Mouse (Mus musculus) ZHBTc4 (cell line): ENCODE measurements around the gene Cyp17a1.

Experiments used
- DNase-seq: peaks from one replicate; pipeline ENCODE4 v3.0.0-alpha.2; 2011; ENCODE audit warnings: low read depth, low spot score

Gene Cyp17a1

DNA sequence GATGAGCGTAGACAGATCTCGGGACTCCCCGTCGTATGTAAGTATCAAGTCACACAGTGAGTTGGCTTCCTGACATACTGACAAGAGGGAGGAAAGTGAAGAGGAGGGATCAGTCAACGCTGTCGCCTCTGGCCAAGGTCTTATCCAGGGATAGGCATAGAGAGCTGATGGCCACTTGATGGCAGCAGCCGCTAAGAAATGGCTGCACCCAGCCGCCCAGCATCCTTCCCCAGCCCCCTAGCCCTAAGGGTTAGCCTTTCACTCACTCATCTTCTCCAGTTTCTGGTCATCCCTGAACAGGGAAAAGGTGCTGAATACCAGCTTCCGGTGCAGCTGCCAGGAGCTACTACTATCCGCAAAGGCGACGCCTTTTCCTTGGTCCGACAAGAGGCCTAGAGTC is 2.3 kb downstream of the Cyp17a1 start:
- DNase-seq = peak; percentile 76

DNA sequence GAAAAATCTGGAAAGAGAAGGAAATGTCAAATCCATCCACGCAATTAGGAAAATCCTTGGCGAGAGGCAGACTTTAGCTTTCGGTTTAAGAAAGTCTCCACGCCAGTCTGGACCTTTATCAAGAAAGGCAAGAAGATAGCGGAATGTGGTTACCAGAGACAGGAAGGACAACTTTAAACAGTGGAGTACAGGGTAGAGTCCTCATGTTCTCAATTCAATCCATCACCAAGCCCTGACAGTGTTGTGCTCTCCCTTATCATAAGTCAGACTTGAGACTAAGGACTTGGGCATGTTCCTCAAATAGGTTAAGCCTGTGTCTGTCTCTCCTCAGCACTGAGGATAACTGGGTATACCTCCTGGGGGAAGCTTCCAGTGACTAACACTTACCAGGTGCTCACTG is 3.2 kb downstream of the Cyp17a1 start:
- DNase-seq = no peak

DNA sequence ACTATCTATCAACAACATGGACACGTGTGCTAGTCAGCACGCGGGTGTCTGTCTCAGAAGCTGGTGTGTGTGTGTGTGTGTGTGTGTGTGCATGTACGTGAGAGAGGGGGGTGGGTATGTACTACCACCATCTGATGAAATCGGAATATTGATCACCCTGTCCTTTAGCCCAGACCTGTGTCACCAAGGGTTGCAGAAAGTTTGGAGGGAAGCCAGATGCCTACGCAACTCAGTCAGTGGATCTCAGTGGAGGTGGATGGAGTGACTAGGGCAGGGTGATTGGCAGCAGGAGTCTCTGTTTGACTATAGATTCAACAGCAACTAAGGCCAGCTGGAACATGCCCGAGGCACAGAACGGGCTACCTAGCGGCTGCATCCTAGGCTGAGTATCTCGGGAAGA is 4.7 kb downstream of the Cyp17a1 start:
- no peak for DNase-seq

- no peak for DNase-seq
Observed at GRCm38 (mm10) chr19:46667300-46667699, 5.7 kb downstream of the Cyp17a1 start.

- no peak for DNase-seq
Observed at GRCm38 (mm10) chr19:46665474-46665873, 7.5 kb downstream of the Cyp17a1 start.

GRCm38 (mm10) chr19:46662784-46663183 is 10.2 kb downstream of the Cyp17a1 start:
- DNase-seq = no peak

DNA sequence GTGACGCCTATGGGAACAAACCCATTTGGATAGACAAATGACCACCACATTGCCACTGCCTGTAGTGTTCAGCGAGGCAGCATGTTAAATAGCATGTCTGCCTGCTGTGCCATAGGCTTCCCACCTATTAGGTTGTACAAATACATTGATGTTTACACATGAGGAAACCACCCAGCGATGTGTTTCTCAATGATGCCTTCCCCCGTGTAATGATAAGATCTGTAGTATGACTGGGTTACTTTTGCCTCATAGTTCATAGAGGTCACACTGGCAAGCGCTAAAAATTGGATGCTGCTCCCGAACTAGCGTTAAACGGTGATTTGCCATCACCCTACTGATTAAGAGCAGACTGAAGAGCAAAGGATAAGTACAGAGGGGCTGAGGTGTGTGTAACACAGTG is 10.8 kb downstream of the Cyp17a1 start:
- DNase-seq = no peak

DNA sequence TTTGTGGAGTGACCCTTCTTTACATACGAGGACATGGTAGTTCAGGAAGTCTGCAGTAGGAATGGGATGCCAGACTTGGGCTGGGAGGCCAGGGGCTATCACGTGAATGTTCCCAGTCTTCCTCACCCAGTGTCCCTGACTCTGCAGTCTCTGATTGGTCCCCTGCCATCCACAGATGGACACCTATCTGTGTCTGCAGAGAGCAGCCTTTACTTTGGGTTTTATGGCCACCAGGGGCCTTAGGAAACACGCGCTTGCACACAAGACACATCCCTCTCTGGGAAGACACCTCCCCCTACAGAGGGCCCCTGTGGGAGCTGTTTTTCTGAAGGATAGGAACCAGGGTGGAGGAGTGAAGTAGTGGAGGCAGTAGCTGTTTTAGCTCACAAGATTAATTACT is 11.5 kb downstream of the Cyp17a1 start:
- no peak for DNase-seq

- DNase-seq = no peak
Observed at GRCm38 (mm10) chr19:46658851-46659250, 14.1 kb downstream of the Cyp17a1 start.

DNA sequence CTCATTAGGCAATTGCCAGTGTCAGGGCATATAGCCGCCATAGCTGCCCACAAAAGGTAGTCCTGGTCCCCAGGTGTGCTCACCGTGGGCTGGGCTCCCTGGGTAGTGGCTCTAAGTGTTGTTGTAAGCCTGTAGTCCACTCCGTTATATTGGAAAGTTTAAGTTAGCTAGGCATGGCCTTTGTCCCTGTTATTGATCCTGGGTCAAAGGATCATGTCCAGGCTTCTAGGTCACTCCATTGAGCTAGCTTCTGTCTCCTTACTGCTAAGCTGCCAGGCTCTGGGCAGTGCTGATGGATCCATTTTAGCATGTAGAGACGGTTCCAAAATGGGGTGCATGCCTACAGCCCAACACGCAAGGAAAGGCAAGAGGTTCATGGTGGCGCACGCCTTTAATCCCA is 14.6 kb downstream of the Cyp17a1 start:
- no peak for DNase-seq

- DNase-seq = peak; percentile 84
Observed at GRCm38 (mm10) chr19:46657339-46658020, 15.5 kb downstream of the Cyp17a1 start.

- peak; percentile 87 for DNase-seq
Observed at GRCm38 (mm10) chr19:46656151-46656840, 16.7 kb downstream of the Cyp17a1 start.

DNA sequence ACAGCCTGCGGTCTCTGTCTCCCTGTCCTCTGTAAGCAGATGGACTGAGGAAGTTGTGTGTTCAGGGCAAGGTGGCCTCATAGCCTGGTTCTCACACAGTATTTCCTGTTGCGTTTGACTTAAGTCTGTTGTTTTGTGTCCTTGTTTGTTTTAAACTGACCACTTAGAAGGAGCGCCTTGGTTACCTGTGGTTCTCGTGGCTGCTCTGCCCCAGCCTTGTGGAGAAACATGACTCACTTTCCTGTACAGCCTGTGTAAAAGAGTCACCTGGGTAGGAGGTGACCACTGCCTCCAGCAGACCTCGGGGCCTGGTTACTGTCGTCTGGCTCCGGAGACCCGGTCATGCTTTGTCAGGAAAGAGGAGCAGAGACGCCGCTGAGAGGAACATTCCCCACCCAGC is 17.3 kb downstream of the Cyp17a1 start:
- no peak for DNase-seq

GRCm38 (mm10) chr19:46653616-46654235 is 19.2 kb downstream of the Cyp17a1 start:
- no peak for DNase-seq

DNA sequence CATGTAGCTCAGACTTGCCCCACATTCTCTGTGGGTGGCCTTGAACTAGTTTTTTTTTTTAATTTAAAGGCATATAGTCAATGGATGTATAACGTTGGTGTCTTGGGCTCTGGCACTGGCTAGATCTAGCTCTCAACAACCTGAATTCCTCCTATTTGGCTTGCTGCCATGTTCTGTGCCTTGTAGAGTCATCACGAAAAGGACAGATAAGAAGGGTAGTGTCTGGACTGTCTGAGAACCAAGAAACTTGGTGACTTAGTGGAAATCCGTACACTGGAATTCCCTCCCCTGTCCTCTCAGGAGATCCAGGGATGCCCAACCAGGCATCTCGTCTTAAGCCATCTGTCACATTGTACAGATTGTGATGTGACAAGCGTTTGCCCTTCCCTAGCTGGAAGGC is 19.8 kb downstream of the Cyp17a1 start:
- no peak for DNase-seq

DNA sequence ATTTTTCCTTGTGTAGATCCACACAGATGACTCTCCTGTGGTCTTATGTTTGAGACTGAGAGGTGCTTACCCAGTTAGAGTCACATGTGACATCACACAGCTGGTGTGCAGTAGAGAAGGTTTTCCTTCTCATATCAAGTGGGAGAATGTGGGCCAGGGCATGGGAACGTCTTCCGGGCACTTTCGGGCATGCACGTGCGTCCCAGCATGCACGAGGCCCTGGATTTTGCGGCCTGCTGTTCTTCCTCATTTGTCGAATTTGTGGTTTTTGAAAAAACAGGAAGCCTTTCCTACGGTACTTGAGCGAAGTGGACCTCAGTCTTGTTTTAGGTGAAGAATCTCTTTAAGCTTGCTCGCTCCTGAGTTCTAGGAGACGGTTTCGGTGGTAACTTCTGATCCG is 24.4 kb downstream of the Cyp17a1 start:
- DNase-seq = no peak

DNA sequence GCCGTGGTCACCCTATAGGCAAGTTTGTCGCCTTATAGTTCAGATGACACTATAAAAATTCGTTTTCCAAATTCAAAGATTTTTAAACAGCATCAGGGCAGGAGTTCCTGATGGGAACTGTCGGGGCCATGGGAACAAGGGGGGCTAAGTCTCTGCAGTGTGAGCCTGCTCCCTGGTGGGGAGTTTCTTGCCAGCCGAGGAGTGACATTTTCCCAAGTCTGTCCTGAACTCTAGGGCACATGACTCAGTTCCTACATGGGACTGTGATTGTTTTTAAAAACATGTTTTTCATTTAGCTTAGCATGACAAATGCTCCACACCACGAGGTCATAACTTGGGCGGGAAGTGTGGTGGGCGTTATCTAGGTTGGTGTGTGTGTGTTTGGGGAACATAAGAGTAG is 25.1 kb downstream of the Cyp17a1 start:
- no peak for DNase-seq

- DNase-seq = no peak
Observed at GRCm38 (mm10) chr19:46647254-46647653, 25.7 kb downstream of the Cyp17a1 start.

DNA sequence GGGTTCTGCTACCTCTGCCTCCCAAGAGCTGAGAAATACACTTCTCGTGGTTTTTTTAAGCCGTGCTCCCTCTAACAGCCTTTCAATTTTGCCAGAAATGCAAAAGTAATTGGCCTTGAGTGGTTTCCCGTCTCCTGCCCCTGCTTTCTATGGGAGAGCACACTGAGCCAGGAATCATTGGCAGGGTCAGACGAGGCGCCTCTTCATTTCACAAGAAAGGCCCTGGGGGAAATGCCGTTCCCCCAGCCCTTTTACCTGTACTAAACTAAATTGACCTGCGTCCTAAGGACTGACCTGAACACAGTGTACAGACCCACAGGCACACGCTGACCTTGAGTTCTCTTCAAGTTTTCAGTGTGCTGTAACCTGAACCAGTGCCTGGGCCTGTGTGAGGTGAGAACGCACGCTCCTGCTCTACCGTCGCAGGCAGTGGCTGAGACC is 26.9 kb downstream of the Cyp17a1 start:
- no peak for DNase-seq

DNA sequence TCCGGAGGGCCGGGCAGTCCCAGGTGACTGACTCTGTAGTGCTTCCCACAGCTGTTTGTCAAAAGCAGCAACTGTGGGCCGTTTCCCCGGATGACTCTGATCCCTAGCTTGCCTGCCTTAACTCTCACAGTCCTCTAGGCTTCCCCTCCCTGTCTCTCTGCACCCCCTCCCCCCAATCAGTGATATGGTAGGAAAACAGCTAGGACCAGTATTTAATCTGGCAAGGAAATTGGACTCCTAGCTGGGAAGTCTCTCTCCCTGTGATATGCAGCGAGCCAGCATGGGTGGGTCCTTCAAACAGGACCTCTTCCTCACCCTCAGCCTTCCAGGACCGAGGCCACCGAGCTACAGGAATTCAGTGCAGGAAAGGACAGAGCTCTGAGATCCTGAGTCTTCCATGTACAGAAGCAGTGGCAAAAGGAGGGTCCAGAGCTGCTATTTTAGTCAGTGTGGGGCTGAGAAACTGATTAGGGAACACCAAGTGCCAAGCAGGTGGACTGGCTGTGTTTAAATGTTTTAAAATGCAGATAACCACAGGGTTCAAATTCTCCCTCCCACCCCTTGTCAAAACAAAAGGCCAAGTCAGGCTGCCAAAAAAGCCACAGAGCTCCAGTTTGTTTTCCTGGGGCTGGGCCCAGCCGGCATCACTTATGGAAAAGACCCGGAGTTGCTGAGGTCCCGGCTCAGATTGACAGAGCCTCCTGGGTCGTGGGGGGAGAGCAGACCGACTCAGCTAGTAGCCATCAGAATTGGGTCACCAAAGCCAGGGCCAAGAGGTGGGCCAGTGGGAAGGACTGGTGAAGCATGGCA is 28.0 kb downstream of the Cyp17a1 start:
- peak; percentile 47 for DNase-seq

GRCm38 (mm10) chr19:46644343-46644792 is 28.6 kb downstream of the Cyp17a1 start:
- DNase-seq = no peak

- DNase-seq = no peak
Observed at GRCm38 (mm10) chr19:46643236-46643635, 29.7 kb downstream of the Cyp17a1 start.
